In genomic region chr9:14006233-14006984, GRCm38 (mm10) we compare ENCODE assay signal across 22 mouse cellular contexts.
DNase-seq lines count a peak whose midpoint lies in the region; ATAC-seq and TF ChIP-seq lines count a peak whose summit lies in the region.
"Had no signal": no experiment of that assay in that cellular context is flagged by ENCODE, and none has a peak within 500 bp of the region (broad histone marks: within the 10 kb centered on the region; RNA-seq: fewer than 3 reads in every experiment).

No protein-coding gene starts in this region.

- no peaks in the 10 kb centered on the region for H3K36me3 ChIP-seq in heart, postnatal 0 days (replicated peaks; ENCODE audit: control insufficient read depth, insufficient read depth, low read length)
- H3K36me3 ChIP-seq in midbrain, embryonic 10.5 days, result no peaks in the 10 kb centered on the region
- H3K36me3 ChIP-seq in midbrain, embryonic 16.5 days (ENCODE audit: control insufficient read depth, insufficient read depth, low read length), result no peaks in the 10 kb centered on the region
- H3K36me3 ChIP-seq in embryonic facial prominence, embryonic 10.5 days (replicated peaks), result no peaks in the 10 kb centered on the region
- H3K36me3 ChIP-seq in hindbrain, embryonic 12.5 days, result no peaks in the 10 kb centered on the region
- H3K36me3 ChIP-seq: forebrain, embryonic 12.5 days; hindbrain, embryonic 13.5 days had no signal

- 68% methylated on average over 3 of the region's 3 CpGs for WGBS in heart, postnatal 0 days
- WGBS in midbrain, embryonic 10.5 days, result 89% methylated on average over 3 of the region's 3 CpGs
- 95% methylated on average over 3 of the region's 3 CpGs for WGBS in midbrain, embryonic 16.5 days
- 91% methylated on average over 3 of the region's 3 CpGs for WGBS in embryonic facial prominence, embryonic 10.5 days
- 88% methylated on average over 3 of the region's 3 CpGs for WGBS in hindbrain, embryonic 12.5 days

- no peaks in the 10 kb centered on the region for H3K27me3 ChIP-seq in heart, postnatal 0 days (ENCODE audit: control insufficient read depth, insufficient read depth, low read length)
- no peaks in the 10 kb centered on the region for H3K27me3 ChIP-seq in midbrain, embryonic 10.5 days (ENCODE audit: low read depth, poor library complexity, severe bottlenecking)
- no peaks in the 10 kb centered on the region for H3K27me3 ChIP-seq in midbrain, embryonic 16.5 days (ENCODE audit: control insufficient read depth, insufficient read depth, low read depth, low read length)
- H3K27me3 ChIP-seq in embryonic facial prominence, embryonic 10.5 days (replicated peaks; ENCODE audit: low read depth, poor library complexity, severe bottlenecking), result no peaks in the 10 kb centered on the region
- no peaks in the 10 kb centered on the region for H3K27me3 ChIP-seq in hindbrain, embryonic 12.5 days
- H3K27me3 ChIP-seq: forebrain, embryonic 12.5 days; hindbrain, embryonic 13.5 days had no signal

- no peak for TF ChIP-seq CTCF in heart, postnatal 0 days (IDR thresholded peaks at IDR 0.05; ENCODE audit: low read depth)

- ATAC-seq in heart, postnatal 0 days (ENCODE audit: insufficient read depth, low read depth), result peak; percentile 44; the same call in 1 of the 2 replicates
- ATAC-seq in midbrain, embryonic 16.5 days, result no peak
- ATAC-seq in hindbrain, embryonic 12.5 days (ENCODE audit: low FRiP score), result no peak
- ATAC-seq: activated CD4-positive, CD25-positive, alpha-beta regulatory T cell, adult 4 months; inflammation-experienced regulatory T-cells, adult 6 months had no signal

- no peak overlapping the region for H3K9ac ChIP-seq in heart, postnatal 0 days (replicated peaks; ENCODE audit: low read depth, low read length)
- no peak overlapping the region for H3K9ac ChIP-seq in midbrain, embryonic 16.5 days (ENCODE audit: low read depth, low read length)
- H3K9ac ChIP-seq in hindbrain, embryonic 12.5 days, result no peak overlapping the region
- H3K9ac ChIP-seq: forebrain, embryonic 12.5 days; hindbrain, embryonic 13.5 days had no signal

- H3K27ac ChIP-seq in heart, postnatal 0 days (ENCODE audit: low read depth), result no peak overlapping the region
- peak overlapping the region; percentile 3; the same call in 1 of the 2 replicates for H3K27ac ChIP-seq in midbrain, embryonic 10.5 days (replicated peaks)
- no peak overlapping the region for H3K27ac ChIP-seq in midbrain, embryonic 16.5 days (ENCODE audit: low read length)
- H3K27ac ChIP-seq in embryonic facial prominence, embryonic 10.5 days (replicated peaks), result peak overlapping the region; percentile 48; the same call in 1 of the 2 replicates
- H3K27ac ChIP-seq in hindbrain, embryonic 12.5 days, result no peak overlapping the region
- H3K27ac ChIP-seq: forebrain, embryonic 12.5 days; hindbrain, embryonic 13.5 days had no signal

- 0 out of 2 replicates have a peak, but pooled peaks cover 4% of the 10 kb centered on the region for H3K4me1 ChIP-seq in heart, postnatal 0 days (ENCODE audit: control insufficient read depth, insufficient read depth)
- H3K4me1 ChIP-seq in midbrain, embryonic 10.5 days, result peaks cover 8% of the 10 kb centered on the region; the same call in 1 of the 2 replicates
- no peaks in the 10 kb centered on the region for H3K4me1 ChIP-seq in midbrain, embryonic 16.5 days (ENCODE audit: control insufficient read depth, insufficient read depth, low read length)
- H3K4me1 ChIP-seq in embryonic facial prominence, embryonic 10.5 days, result peaks cover 19% of the 10 kb centered on the region
- no peaks in the 10 kb centered on the region for H3K4me1 ChIP-seq in hindbrain, embryonic 12.5 days
- H3K4me1 ChIP-seq: hindbrain, embryonic 13.5 days had no signal

- H3K4me2 ChIP-seq in heart, postnatal 0 days (ENCODE audit: low read depth, low read length), result no peak overlapping the region
- no peak overlapping the region for H3K4me2 ChIP-seq in midbrain, embryonic 16.5 days (ENCODE audit: low read length)
- no peak overlapping the region for H3K4me2 ChIP-seq in hindbrain, embryonic 12.5 days (replicated peaks)
- H3K4me2 ChIP-seq: forebrain, embryonic 12.5 days; hindbrain, embryonic 13.5 days had no signal

- TF ChIP-seq EP300 in heart, postnatal 0 days (IDR thresholded peaks at IDR 0.05; ENCODE audit: low read depth), result no peak

- peaks cover 3% of the 10 kb centered on the region; the same call in 1 of the 2 replicates for H3K9me3 ChIP-seq in heart, postnatal 0 days (replicated peaks; ENCODE audit: control insufficient read depth, low read length)
- H3K9me3 ChIP-seq in midbrain, embryonic 10.5 days (replicated peaks), result 0 out of 2 replicates have a peak, but pooled peaks cover 3% of the 10 kb centered on the region
- peaks cover 5% of the 10 kb centered on the region; the same call in 1 of the 2 replicates for H3K9me3 ChIP-seq in midbrain, embryonic 16.5 days (replicated peaks; ENCODE audit: control insufficient read depth, low read length, poor library complexity, severe bottlenecking)
- peaks cover 3% of the 10 kb centered on the region; the same call in 1 of the 2 replicates for H3K9me3 ChIP-seq in embryonic facial prominence, embryonic 10.5 days
- no peaks in the 10 kb centered on the region for H3K9me3 ChIP-seq in hindbrain, embryonic 12.5 days (replicated peaks)
- H3K9me3 ChIP-seq: forebrain, embryonic 12.5 days; hindbrain, embryonic 13.5 days had no signal

- no peak overlapping the region for H3K4me3 ChIP-seq in heart, postnatal 0 days (ENCODE audit: low read depth, low read length)
- H3K4me3 ChIP-seq in midbrain, embryonic 10.5 days, result no peak overlapping the region
- no peak overlapping the region for H3K4me3 ChIP-seq in midbrain, embryonic 16.5 days (ENCODE audit: low read depth, low read length)
- H3K4me3 ChIP-seq in embryonic facial prominence, embryonic 10.5 days, result no peak overlapping the region
- H3K4me3 ChIP-seq in hindbrain, embryonic 12.5 days, result no peak overlapping the region
- H3K4me3 ChIP-seq: forebrain, embryonic 12.5 days; hindbrain, embryonic 13.5 days had no signal

- DNase-seq in heart, postnatal 0 days (ENCODE audit: low spot score), result no peak
- no peak for DNase-seq in heart, postnatal 4 days
- no peak for DNase-seq in midbrain, embryonic 10.5 days (ENCODE audit: low spot score)
- no peak for DNase-seq in embryonic facial prominence, embryonic 10.5 days (ENCODE audit: low spot score)
- DNase-seq in frontal cortex, adult 2 months (ENCODE audit: extremely low spot score in 1 of 2, low spot score in 1 of 2), result no peak
- DNase-seq: adrenal gland, postnatal 14 days; B cell, adult 2 months; cerebellum, adult 11 months; cerebellum, postnatal 14 days; gastrocnemius, postnatal 10 days; heart, adult 18-20 months; kidney, postnatal 36 days; left cerebral cortex, postnatal 4 days; liver; retina, postnatal 1 day; thymus, postnatal 25 days had no signal

Comparison
In these comparisons a context has a peak if more than half of its experiments do, and no peak if none do; other contexts are left out.
1. H3K27ac ChIP-seq: peak in midbrain, embryonic 10.5 days (single experiment) and embryonic facial prominence, embryonic 10.5 days (single experiment); none in heart, postnatal 0 days (single experiment), midbrain, embryonic 16.5 days (single experiment) and hindbrain, embryonic 12.5 days (single experiment).